Mouse (Mus musculus): ENCODE measurements around the gene Cyp2c55. TPM values are rescaled to one million over a fixed set of nuclear protein-coding genes. Genes with fewer than 3 reads are reported as not detected.
A peak's percentile ranks its signal among the peaks of the same experiment; 100 is the strongest.

Cyp2c55 gene
- not detected in 2 replicates for polyA plus RNA-seq (2016; fragmentation: Nextera tagmentation; extraction: Ambion mirVana)

GRCm38 (mm10) chr19:39006715-39007114, at the start of gene Cyp2c55:
Gene Cyp2c55 (plus strand): TSS chr19:39007019.
- DNase-seq (ENCODE audit: low spot score) = no peak
- H3K36me3 ChIP-seq = no peaks in the 10 kb centered on the region
- H3K9me3 ChIP-seq (replicated peaks) = no peaks in the 10 kb centered on the region
- no peaks in the 10 kb centered on the region for H3K4me1 ChIP-seq
- H3K27me3 ChIP-seq (ENCODE audit: low read depth, poor library complexity, severe bottlenecking) = no peaks in the 10 kb centered on the region
- no peak within 1 kb of the TSS for H3K4me3 ChIP-seq
- no peak within 1 kb of the TSS for H3K27ac ChIP-seq

GRCm38 (mm10) chr19:38970741-38971140, 36.1 kb upstream of the Cyp2c55 start:
- Histone ChIP-seq H3K9me3 (replicated peaks) (no peaks in the 10 kb centered on the region), H3K27me3 (ENCODE audit: low read depth, poor library complexity, severe bottlenecking) (no peaks in the 10 kb centered on the region), H3K4me3 (no peak overlapping the region), H3K4me1 (no peaks in the 10 kb centered on the region), H3K27ac (no peak overlapping the region), H3K36me3 (peaks cover 70% of the 10 kb centered on the region)
- DNase-seq (ENCODE audit: low spot score) = no peak
- WGBS = 94% methylated on average over 6 of the region's 6 CpGs

GRCm38 (mm10) chr19:38972581-38972980, 34.2 kb upstream of the Cyp2c55 start:
- peak; percentile 32 for DNase-seq (ENCODE audit: low spot score)
- Histone ChIP-seq H3K4me1 (no peaks in the 10 kb centered on the region), H3K9me3 (replicated peaks) (no peaks in the 10 kb centered on the region), H3K4me3 (no peak overlapping the region), H3K27me3 (ENCODE audit: low read depth, poor library complexity, severe bottlenecking) (no peaks in the 10 kb centered on the region), H3K27ac (no peak overlapping the region), H3K36me3 (peaks cover 52% of the 10 kb centered on the region)
- 80% methylated on average over 5 of the region's 5 CpGs for WGBS

- H3K27ac ChIP-seq = no peak overlapping the region
- 79% methylated on average over 7 of the region's 7 CpGs for WGBS
- DNase-seq (ENCODE audit: low spot score) = no peak
Measured at GRCm38 (mm10) chr19:38973666-38974065, 33.2 kb upstream of the Cyp2c55 start.

GRCm38 (mm10) chr19:38976269-38976668, 30.6 kb upstream of the Cyp2c55 start:
- no peak for DNase-seq (ENCODE audit: low spot score)
- no peak overlapping the region for H3K27ac ChIP-seq
- no peaks in the 10 kb centered on the region for H3K9me3 ChIP-seq (replicated peaks)
- H3K36me3 ChIP-seq = peaks cover 16% of the 10 kb centered on the region
- H3K4me1 ChIP-seq = no peaks in the 10 kb centered on the region
- no peaks in the 10 kb centered on the region for H3K27me3 ChIP-seq (ENCODE audit: low read depth, poor library complexity, severe bottlenecking)
- H3K4me3 ChIP-seq = no peak overlapping the region

More at GRCm38 (mm10) chr19:38973666-38974065, 33.2 kb upstream of the Cyp2c55 start:
- peaks cover 42% of the 10 kb centered on the region for H3K36me3 ChIP-seq
- H3K9me3 ChIP-seq (replicated peaks) = no peaks in the 10 kb centered on the region
- no peak overlapping the region for H3K4me3 ChIP-seq
- no peaks in the 10 kb centered on the region for H3K27me3 ChIP-seq (ENCODE audit: low read depth, poor library complexity, severe bottlenecking)
- no peaks in the 10 kb centered on the region for H3K4me1 ChIP-seq

- Histone ChIP-seq H3K4me3 (no peak overlapping the region), H3K27ac (no peak overlapping the region), H3K4me1 (no peaks in the 10 kb centered on the region), H3K36me3 (no peaks in the 10 kb centered on the region), H3K9me3 (replicated peaks) (no peaks in the 10 kb centered on the region), H3K27me3 (ENCODE audit: low read depth, poor library complexity, severe bottlenecking) (no peaks in the 10 kb centered on the region)
- WGBS = 2% methylated on average over 1 of the region's 1 CpGs
- DNase-seq (ENCODE audit: low spot score) = peak; percentile 76
Measured at GRCm38 (mm10) chr19:38981966-38982365, 24.9 kb upstream of the Cyp2c55 start.

- no peak overlapping the region for H3K4me3 ChIP-seq
- H3K36me3 ChIP-seq = no peaks in the 10 kb centered on the region
- H3K27me3 ChIP-seq (ENCODE audit: low read depth, poor library complexity, severe bottlenecking) = no peaks in the 10 kb centered on the region
- no peak overlapping the region for H3K27ac ChIP-seq
- no peaks in the 10 kb centered on the region for H3K4me1 ChIP-seq
- WGBS = 86% methylated on average over 4 of the region's 4 CpGs
- H3K9me3 ChIP-seq (replicated peaks) = no peaks in the 10 kb centered on the region
- DNase-seq (ENCODE audit: low spot score) = no peak
Measured at GRCm38 (mm10) chr19:38998248-38998647, 8.6 kb upstream of the Cyp2c55 start.

GRCm38 (mm10) chr19:38998676-38999075, 8.1 kb upstream of the Cyp2c55 start:
- no peak overlapping the region for H3K4me3 ChIP-seq
- 91% methylated on average over 1 of the region's 1 CpGs for WGBS
- no peaks in the 10 kb centered on the region for H3K27me3 ChIP-seq (ENCODE audit: low read depth, poor library complexity, severe bottlenecking)
- H3K36me3 ChIP-seq = no peaks in the 10 kb centered on the region
- H3K27ac ChIP-seq = no peak overlapping the region
- no peaks in the 10 kb centered on the region for H3K9me3 ChIP-seq (replicated peaks)
- DNase-seq (ENCODE audit: low spot score) = no peak
- no peaks in the 10 kb centered on the region for H3K4me1 ChIP-seq

GRCm38 (mm10) chr19:39005132-39005531, 1.7 kb upstream of the Cyp2c55 start:
- 93% methylated on average over 1 of the region's 1 CpGs for WGBS
- no peaks in the 10 kb centered on the region for H3K9me3 ChIP-seq (replicated peaks)
- H3K4me1 ChIP-seq = no peaks in the 10 kb centered on the region
- no peaks in the 10 kb centered on the region for H3K36me3 ChIP-seq
- H3K27me3 ChIP-seq (ENCODE audit: low read depth, poor library complexity, severe bottlenecking) = no peaks in the 10 kb centered on the region
- no peak overlapping the region for H3K27ac ChIP-seq
- no peak overlapping the region for H3K4me3 ChIP-seq
- no peak for DNase-seq (ENCODE audit: low spot score)

GRCm38 (mm10) chr19:39057928-39058327, 51.1 kb downstream of the Cyp2c55 start:
- Histone ChIP-seq H3K9me3 (replicated peaks) (no peaks in the 10 kb centered on the region), H3K27me3 (ENCODE audit: low read depth, poor library complexity, severe bottlenecking) (no peaks in the 10 kb centered on the region), H3K4me3 (no peak overlapping the region), H3K36me3 (no peaks in the 10 kb centered on the region), H3K4me1 (no peaks in the 10 kb centered on the region), H3K27ac (no peak overlapping the region)
- WGBS = 97% methylated on average over 1 of the region's 1 CpGs
- no peak for DNase-seq (ENCODE audit: low spot score)

- DNase-seq (ENCODE audit: low spot score) = no peak
- H3K36me3 ChIP-seq = no peaks in the 10 kb centered on the region
- no peaks in the 10 kb centered on the region for H3K27me3 ChIP-seq (ENCODE audit: low read depth, poor library complexity, severe bottlenecking)
- no peaks in the 10 kb centered on the region for H3K4me1 ChIP-seq
- H3K27ac ChIP-seq = no peak within 1 kb of the TSS
- no peak within 1 kb of the TSS for H3K4me3 ChIP-seq
- H3K9me3 ChIP-seq (replicated peaks) = no peaks in the 10 kb centered on the region
- WGBS = 76% methylated on average over 2 of the region's 2 CpGs
Measured at GRCm38 (mm10) chr19:39060719-39061118, 53.9 kb downstream of the Cyp2c55 start, which contains the start of gene Cyp2c65. Gene Cyp2c65 (plus strand): TSS chr19:39061015.

Small RNA genes within 50 kb of the gene (microRNA-seq; reads per million reads assigned to microRNA genes)
- not detected for gene Gm23800

Other genes with a start within 250 kb of the Cyp2c55 start
- 11.2 and 11.7 TPM in 2 replicates for gene Noc3l, start 187.8 kb upstream of the Cyp2c55 start, polyA plus RNA-seq (2016; fragmentation: Nextera tagmentation; extraction: Ambion mirVana)
- gene Tbc1d12, start 170.4 kb upstream of the Cyp2c55 start, polyA plus RNA-seq (2016; fragmentation: Nextera tagmentation; extraction: Ambion mirVana) = 1.3 and 1.8 TPM in 2 replicates
- gene Hells, start 76.1 kb upstream of the Cyp2c55 start, polyA plus RNA-seq (2016; fragmentation: Nextera tagmentation; extraction: Ambion mirVana) = 88.9 and 91.6 TPM in 2 replicates
- not detected in 2 replicates for gene Cyp2c65, start 54.0 kb downstream of the Cyp2c55 start, polyA plus RNA-seq (2016; fragmentation: Nextera tagmentation; extraction: Ambion mirVana)
- not detected in 2 replicates for gene Cyp2c66, start 106.9 kb downstream of the Cyp2c55 start, polyA plus RNA-seq (2016; fragmentation: Nextera tagmentation; extraction: Ambion mirVana)